In the genomic region with DNA sequence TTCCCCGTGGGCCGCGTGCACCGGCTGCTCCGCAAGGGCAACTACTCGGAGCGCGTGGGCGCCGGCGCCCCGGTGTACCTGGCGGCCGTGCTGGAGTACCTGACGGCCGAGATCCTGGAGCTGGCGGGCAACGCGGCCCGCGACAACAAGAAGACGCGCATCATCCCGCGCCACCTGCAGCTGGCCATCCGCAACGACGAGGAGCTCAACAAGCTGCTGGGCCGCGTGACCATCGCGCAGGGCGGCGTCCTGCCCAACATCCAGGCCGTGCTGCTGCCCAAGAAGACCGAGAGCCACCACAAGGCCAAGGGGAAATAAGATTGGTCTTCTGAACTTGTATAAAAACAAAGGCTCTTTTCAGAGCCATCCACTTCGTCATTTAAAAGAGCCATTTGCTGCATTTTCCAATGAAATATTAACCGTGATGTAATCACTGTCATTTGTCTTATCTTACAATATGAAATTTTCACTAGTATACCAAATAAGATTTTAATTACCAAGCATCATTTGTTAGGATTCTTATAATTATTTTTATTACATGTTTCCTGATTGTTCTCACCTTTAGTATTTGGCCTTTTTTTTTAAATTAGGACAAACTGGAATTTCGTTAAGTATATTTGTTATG, we compare ENCODE assay signal across 8 mouse cellular contexts. TPM values are rescaled to one million over a fixed set of nuclear protein-coding genes. Genes with fewer than 3 reads are reported as not detected.
DNase-seq lines count a peak whose midpoint lies in the region; ATAC-seq and TF ChIP-seq lines count a peak whose summit lies in the region.
"Not testable (repeated sequence)": the region's sequence is repeated elsewhere in the genome, so short reads cannot be mapped to it uniquely, and the experiment has no call there.

No protein-coding gene starts in this region.

- TF ChIP-seq RAD21 in CH12.LX (IDR thresholded peaks at IDR 0.05; ENCODE audit: low read depth, low read length) = not testable (repeated sequence)

- TF ChIP-seq CTCF in CH12.LX (conservative IDR thresholded peaks at IDR 0.05 in 1 of 2, IDR thresholded peaks at IDR 0.05 in 1 of 2; ENCODE audit: low read depth in 2 of 2, low read length in 2 of 2); kidney, adult 2 months (conservative IDR thresholded peaks at IDR 0.05; ENCODE audit: insufficient read depth, insufficient read length, low read depth, low read length); small intestine, adult 2 months (IDR thresholded peaks at IDR 0.05; ENCODE audit: extremely low read depth, insufficient read length, insufficient replicate concordance, low read depth, low read length): not testable (repeated sequence)

- H3K36me3 ChIP-seq in CH12.LX (replicated peaks in 1 of 2; ENCODE audit: control insufficient read depth in 1 of 2, insufficient read depth in 1 of 2, low read length in 1 of 2); forebrain, embryonic 12.5 days (replicated peaks); heart, embryonic 16.5 days (ENCODE audit: control insufficient read depth, insufficient read depth); kidney, adult 2 months (ENCODE audit: control insufficient read depth, insufficient read depth, low read length); liver, embryonic 12.5 days; midbrain, embryonic 13.5 days; small intestine, adult 2 months (ENCODE audit: control insufficient read depth, insufficient read depth, low read length): not testable (repeated sequence)

- not testable (repeated sequence) for H3K9me3 ChIP-seq in CH12.LX (replicated peaks; ENCODE audit: low read length); forebrain, embryonic 12.5 days; heart, embryonic 16.5 days (replicated peaks; ENCODE audit: control insufficient read depth, low read length); liver, embryonic 12.5 days (replicated peaks); midbrain, embryonic 13.5 days

- peak overlapping the region; percentile 77 for H3K27ac ChIP-seq in CH12.LX (ENCODE audit: insufficient read depth, low read depth)
- H3K27ac ChIP-seq in forebrain, embryonic 12.5 days = peak overlapping the region; percentile 97
- H3K27ac ChIP-seq in heart, embryonic 16.5 days (ENCODE audit: low read length) = peak overlapping the region; percentile 83
- H3K27ac ChIP-seq in kidney, adult 2 months (ENCODE audit: insufficient read depth, low read depth, low read length) = not testable (repeated sequence)
- peak overlapping the region; percentile 99 for H3K27ac ChIP-seq in liver, embryonic 12.5 days
- peak overlapping the region; percentile 85 for H3K27ac ChIP-seq in midbrain, embryonic 13.5 days
- H3K27ac ChIP-seq in small intestine, adult 2 months (ENCODE audit: insufficient read depth, low read depth, low read length) = peak overlapping the region; percentile 79

- not testable (repeated sequence) for TF ChIP-seq EP300 in CH12.LX (IDR thresholded peaks at IDR 0.05; ENCODE audit: low read length)

- DNase-seq in CH12.LX (ENCODE audit: extremely low read depth) = peak; percentile 58
- DNase-seq in c-Kit-negative CD71-positive TER-119-positive erythroid progenitor cells, embryonic 14.5 days (ENCODE audit: low read depth, low spot score) = peak; percentile 49
- DNase-seq in kidney, adult 2 months = not testable (repeated sequence)

- peak overlapping the region; percentile 56; the same call in 1 of the 2 replicates for H3K4me2 ChIP-seq in CH12.LX (ENCODE audit: insufficient read depth, low read depth, poor library complexity, severe bottlenecking)
- H3K4me2 ChIP-seq in forebrain, embryonic 12.5 days = peak overlapping the region; percentile 67
- peak overlapping the region; percentile 77 for H3K4me2 ChIP-seq in heart, embryonic 16.5 days (ENCODE audit: low read depth, low read length)
- peak overlapping the region; percentile 79 for H3K4me2 ChIP-seq in liver, embryonic 12.5 days
- H3K4me2 ChIP-seq in midbrain, embryonic 13.5 days (replicated peaks) = peak overlapping the region; percentile 57

- dilution Hi-C loops in CH12.LX (cut with MboI; ENCODE audit: extremely low pct_ligation_motif_present, extremely low pct_unique_long_range_greater_than_20kb, low sequenced_read_pairs) = not testable (repeated sequence)

- not testable (repeated sequence) for H3K27me3 ChIP-seq in CH12.LX (replicated peaks); forebrain, embryonic 12.5 days; heart, embryonic 16.5 days (ENCODE audit: control insufficient read depth, insufficient read depth, low read length); kidney, adult 2 months (replicated peaks; ENCODE audit: control insufficient read depth, insufficient read depth, low read length); liver, embryonic 12.5 days (replicated peaks); midbrain, embryonic 13.5 days; small intestine, adult 2 months (ENCODE audit: control insufficient read depth, insufficient read depth, low read length)

- WGBS in forebrain, embryonic 12.5 days = 2% methylated on average over 10 of the region's 39 CpGs
- 3% methylated on average over 8 of the region's 39 CpGs for WGBS in heart, embryonic 16.5 days
- 9% methylated on average over 11 of the region's 39 CpGs for WGBS in kidney, adult 2 months
- WGBS in liver, embryonic 12.5 days (ENCODE audit: insufficient replicate concordance) = under 1% methylated on average over 11 of the region's 39 CpGs
- WGBS in midbrain, embryonic 13.5 days = under 1% methylated on average over 8 of the region's 39 CpGs
- 3% methylated on average over 15 of the region's 39 CpGs for WGBS in small intestine, adult 2 months

- H3K4me1 ChIP-seq in CH12.LX (ENCODE audit: control insufficient read depth in 1 of 2, insufficient read depth in 2 of 2) = peaks cover 0 to 15% of the 10 kb centered on the region in 2 experiments; a peak in 2 of 4 replicates
- H3K4me1 ChIP-seq in forebrain, embryonic 12.5 days = peaks cover 31% of the 10 kb centered on the region
- H3K4me1 ChIP-seq in heart, embryonic 16.5 days (ENCODE audit: control insufficient read depth, insufficient read depth, low read length) = peaks cover 30% of the 10 kb centered on the region
- not testable (repeated sequence) for H3K4me1 ChIP-seq in kidney, adult 2 months (ENCODE audit: control insufficient read depth, insufficient read depth, low read length); small intestine, adult 2 months (ENCODE audit: control insufficient read depth, insufficient read depth, insufficient read length, low read length)
- peaks cover 42% of the 10 kb centered on the region for H3K4me1 ChIP-seq in liver, embryonic 12.5 days
- peaks cover 42% of the 10 kb centered on the region for H3K4me1 ChIP-seq in midbrain, embryonic 13.5 days (replicated peaks)

- in situ Hi-C loops in CH12.LX (cut with MboI; ENCODE audit: low pct_ligation_motif_present, low pct_unique_long_range_greater_than_20kb, low sequenced_read_pairs) = loop anchor here (25.0 kb wide), 1 partner anchor 1837 kb away; a partner anchor contains a TSS

- H3K4me3 ChIP-seq in CH12.LX (replicated peaks in 1 of 3; ENCODE audit: low read depth in 2 of 3, low read length in 2 of 3, poor library complexity in 1 of 3) = peak overlapping the region in 1 of 3 experiments; percentile 15
- peak overlapping the region; percentile 47 for H3K4me3 ChIP-seq in forebrain, embryonic 12.5 days (replicated peaks)
- H3K4me3 ChIP-seq in heart, embryonic 16.5 days (ENCODE audit: low read length) = peak overlapping the region; percentile 41
- peak overlapping the region; percentile 8; the same call in 1 of the 2 replicates for H3K4me3 ChIP-seq in kidney, adult 2 months (ENCODE audit: insufficient read depth, low read depth, low read length)
- H3K4me3 ChIP-seq in liver, embryonic 12.5 days = peak overlapping the region; percentile 63
- peak overlapping the region; percentile 46 for H3K4me3 ChIP-seq in midbrain, embryonic 13.5 days (replicated peaks)
- peak overlapping the region; percentile 52 for H3K4me3 ChIP-seq in small intestine, adult 2 months (ENCODE audit: low read depth, low read length)

- 0 out of 2 replicates have a peak, but pooled peaks have one; percentile 0 for ATAC-seq in forebrain, embryonic 12.5 days (ENCODE audit: low FRiP score)
- not testable (repeated sequence) for ATAC-seq in heart, embryonic 16.5 days (replicated peaks; ENCODE audit: extremely low read depth, insufficient read depth, low FRiP score); liver, embryonic 12.5 days; midbrain, embryonic 13.5 days

- TF ChIP-seq POLR2A in CH12.LX (IDR thresholded peaks at IDR 0.05; ENCODE audit: low read depth, low read length) = peak; percentile 85
- TF ChIP-seq POLR2A in kidney, adult 2 months (IDR thresholded peaks at IDR 0.05; ENCODE audit: low read depth, low read length); small intestine, adult 2 months (IDR thresholded peaks at IDR 0.05; ENCODE audit: low read depth, low read length): not testable (repeated sequence)

- peak overlapping the region; percentile 66; the same call in 1 of the 2 replicates for H3K9ac ChIP-seq in CH12.LX (ENCODE audit: insufficient read depth, low read depth)
- H3K9ac ChIP-seq in forebrain, embryonic 12.5 days = peak overlapping the region; percentile 56; the same call in 1 of the 2 replicates
- peak overlapping the region; percentile 57; the same call in 1 of the 2 replicates for H3K9ac ChIP-seq in heart, embryonic 16.5 days (ENCODE audit: low read length)
- peak overlapping the region; percentile 90 for H3K9ac ChIP-seq in liver, embryonic 12.5 days
- 0 out of 2 replicates have a peak overlapping the region, but pooled peaks have one; percentile 46 for H3K9ac ChIP-seq in midbrain, embryonic 13.5 days (replicated peaks)

- H3K79me2 ChIP-seq in CH12.LX (replicated peaks; ENCODE audit: control insufficient read depth, extremely low read depth, insufficient read depth, poor library complexity, severe bottlenecking) = not testable (repeated sequence)

RNA-seq across cellular contexts. Expression of a gene that starts 0.5 kb away (rescaled TPM):
- total RNA-seq in CH12.LX (2012; rRNA removed) = 744 and 796 TPM in 2 replicates
- total RNA-seq in CH12.LX (2014; rRNA removed) = 9.1 and 13.2 TPM in 2 replicates
- polyA plus RNA-seq in CH12.LX (2012; ENCODE audit: insufficient read length, low read depth) = 0.53 TPM in 1 of 2 replicates, not detected in the other
- 1.3 and 3.7 TPM in 2 replicates for polyA plus RNA-seq in forebrain, embryonic 12.5 days (2016; fragmentation: Nextera tagmentation; extraction: Ambion mirVana)
- polyA plus RNA-seq in heart, embryonic 16.5 days (2015; fragmentation: Nextera tagmentation; extraction: Ambion mirVana) = 1.2 and 1.8 TPM in 2 replicates
- polyA plus RNA-seq in kidney, adult 2 months (2012; rRNA removed) = not detected in 2 replicates
- polyA plus RNA-seq in liver, embryonic 12.5 days (2016; fragmentation: Nextera tagmentation; extraction: Ambion mirVana) = 1.2 and 3.1 TPM in 2 replicates
- 0.93 and 1.7 TPM in 2 replicates for polyA plus RNA-seq in midbrain, embryonic 13.5 days (2015; fragmentation: Nextera tagmentation; extraction: Ambion mirVana)
- polyA plus RNA-seq in small intestine, adult 2 months (2012; rRNA removed) = 21.3 and 30.3 TPM in 2 replicates

RNA-seq across cellular contexts. Expression of a gene that starts 0.7 kb away (rescaled TPM):
- total RNA-seq in CH12.LX (2012; rRNA removed) = 1,243 and 1,273 TPM in 2 replicates
- total RNA-seq in CH12.LX (2014; rRNA removed) = 28.3 and 50.8 TPM in 2 replicates
- 1.7 TPM in 1 of 2 replicates, not detected in the other for polyA plus RNA-seq in CH12.LX (2012; ENCODE audit: insufficient read length, low read depth)
- 7.2 and 9.5 TPM in 2 replicates for polyA plus RNA-seq in forebrain, embryonic 12.5 days (2016; fragmentation: Nextera tagmentation; extraction: Ambion mirVana)
- 0.37 and 2.4 TPM in 2 replicates for polyA plus RNA-seq in heart, embryonic 16.5 days (2015; fragmentation: Nextera tagmentation; extraction: Ambion mirVana)
- polyA plus RNA-seq in kidney, adult 2 months (2012; rRNA removed) = 0.30 and 0.99 TPM in 2 replicates
- polyA plus RNA-seq in liver, embryonic 12.5 days (2016; fragmentation: Nextera tagmentation; extraction: Ambion mirVana) = 7.1 and 9.9 TPM in 2 replicates
- polyA plus RNA-seq in midbrain, embryonic 13.5 days (2015; fragmentation: Nextera tagmentation; extraction: Ambion mirVana) = 3.3 and 4.5 TPM in 2 replicates
- polyA plus RNA-seq in small intestine, adult 2 months (2012; rRNA removed) = 9.0 and 24.6 TPM in 2 replicates

RNA-seq across cellular contexts. Expression of a gene that starts 0.9 kb away (rescaled TPM):
- total RNA-seq in CH12.LX (2012; rRNA removed) (164 and 182 TPM in 2 replicates), CH12.LX (2014; rRNA removed) (10.3 and 13.5 TPM in 2 replicates)
- polyA plus RNA-seq in CH12.LX (2012; ENCODE audit: insufficient read length, low read depth) = 0.65 and 0.94 TPM in 2 replicates
- polyA plus RNA-seq in forebrain, embryonic 12.5 days (2016; fragmentation: Nextera tagmentation; extraction: Ambion mirVana) = 5.8 and 6.6 TPM in 2 replicates
- 1.4 and 1.8 TPM in 2 replicates for polyA plus RNA-seq in heart, embryonic 16.5 days (2015; fragmentation: Nextera tagmentation; extraction: Ambion mirVana)
- polyA plus RNA-seq in kidney, adult 2 months (2012; rRNA removed) = 0.68 and 0.88 TPM in 2 replicates
- polyA plus RNA-seq in liver, embryonic 12.5 days (2016; fragmentation: Nextera tagmentation; extraction: Ambion mirVana) = 5.3 and 6.2 TPM in 2 replicates
- 2.1 and 3.1 TPM in 2 replicates for polyA plus RNA-seq in midbrain, embryonic 13.5 days (2015; fragmentation: Nextera tagmentation; extraction: Ambion mirVana)
- 11.5 and 24.2 TPM in 2 replicates for polyA plus RNA-seq in small intestine, adult 2 months (2012; rRNA removed)

RNA-seq across cellular contexts. Expression of a gene that starts 3.5 kb away (rescaled TPM):
- total RNA-seq in CH12.LX (2012; rRNA removed) = 2,765 and 3,252 TPM in 2 replicates
- 118 and 136 TPM in 2 replicates for total RNA-seq in CH12.LX (2014; rRNA removed)
- 9.1 and 9.4 TPM in 2 replicates for polyA plus RNA-seq in CH12.LX (2012; ENCODE audit: insufficient read length, low read depth)
- polyA plus RNA-seq in forebrain, embryonic 12.5 days (2016; fragmentation: Nextera tagmentation; extraction: Ambion mirVana) = 8.9 and 11.4 TPM in 2 replicates
- polyA plus RNA-seq in heart, embryonic 16.5 days (2015; fragmentation: Nextera tagmentation; extraction: Ambion mirVana) = 4.2 and 5.1 TPM in 2 replicates
- 3.1 and 4.6 TPM in 2 replicates for polyA plus RNA-seq in kidney, adult 2 months (2012; rRNA removed)
- polyA plus RNA-seq in liver, embryonic 12.5 days (2016; fragmentation: Nextera tagmentation; extraction: Ambion mirVana) = 10.7 and 14.4 TPM in 2 replicates
- 4.1 and 7.5 TPM in 2 replicates for polyA plus RNA-seq in midbrain, embryonic 13.5 days (2015; fragmentation: Nextera tagmentation; extraction: Ambion mirVana)
- 32.8 and 51.3 TPM in 2 replicates for polyA plus RNA-seq in small intestine, adult 2 months (2012; rRNA removed)

RNA-seq across cellular contexts. Expression of a gene that starts 3.6 kb away (rescaled TPM):
- 648 and 652 TPM in 2 replicates for total RNA-seq in CH12.LX (2012; rRNA removed)
- total RNA-seq in CH12.LX (2014; rRNA removed) = 13.4 and 16.3 TPM in 2 replicates
- polyA plus RNA-seq in CH12.LX (2012; ENCODE audit: insufficient read length, low read depth) = 1.4 and 3.5 TPM in 2 replicates
- polyA plus RNA-seq in forebrain, embryonic 12.5 days (2016; fragmentation: Nextera tagmentation; extraction: Ambion mirVana) = 115 and 138 TPM in 2 replicates
- 34.0 and 34.2 TPM in 2 replicates for polyA plus RNA-seq in heart, embryonic 16.5 days (2015; fragmentation: Nextera tagmentation; extraction: Ambion mirVana)
- polyA plus RNA-seq in kidney, adult 2 months (2012; rRNA removed) = 0.22 and 0.58 TPM in 2 replicates
- 106 and 109 TPM in 2 replicates for polyA plus RNA-seq in liver, embryonic 12.5 days (2016; fragmentation: Nextera tagmentation; extraction: Ambion mirVana)
- polyA plus RNA-seq in midbrain, embryonic 13.5 days (2015; fragmentation: Nextera tagmentation; extraction: Ambion mirVana) = 51.6 and 53.6 TPM in 2 replicates
- polyA plus RNA-seq in small intestine, adult 2 months (2012; rRNA removed) = 27.3 and 38.0 TPM in 2 replicates
